Mouse (Mus musculus): ENCODE results near the gene Shb. TPM values are rescaled to one million over a fixed set of nuclear protein-coding genes. Genes with fewer than 3 reads are reported as not detected.

Shb gene
- polyA plus RNA-seq, 1 experiment from 2014 or later, result 7.2 TPM

GRCm38 (mm10) chr4:45487681-45488081 is 44.6 kb downstream of the Shb start:
- H3K4me1 ChIP-seq (replicated peaks), result peaks cover 47% of the 10 kb centered on the region
- no peak overlapping the region for H3K9ac ChIP-seq
- H3K36me3 ChIP-seq, result no peaks in the 10 kb centered on the region
- ATAC-seq (ENCODE audit: low FRiP score, low read depth), result no peak
- H3K4me3 ChIP-seq, result no peak overlapping the region
- no peak overlapping the region for H3K4me2 ChIP-seq
- no peaks in the 10 kb centered on the region; the same call in 1 of the 2 replicates for H3K27me3 ChIP-seq
- WGBS, result 29% methylated on average over 6 of the region's 6 CpGs
- H3K9me3 ChIP-seq, result no peaks in the 10 kb centered on the region
- H3K27ac ChIP-seq (replicated peaks), result no peak overlapping the region

GRCm38 (mm10) chr4:45485024-45485423 is 47.2 kb downstream of the Shb start:
- ATAC-seq (ENCODE audit: low FRiP score, low read depth), result no peak
- Histone ChIP-seq H3K9me3 (no peaks in the 10 kb centered on the region), H3K4me1 (replicated peaks) (peaks cover 23% of the 10 kb centered on the region), H3K4me2 (no peak overlapping the region), H3K27me3 (no peaks in the 10 kb centered on the region), H3K27ac (replicated peaks) (no peak overlapping the region), H3K9ac (no peak overlapping the region), H3K4me3 (no peak overlapping the region), H3K36me3 (no peaks in the 10 kb centered on the region)
- WGBS, result 66% methylated on average over 5 of the region's 5 CpGs

DNA sequence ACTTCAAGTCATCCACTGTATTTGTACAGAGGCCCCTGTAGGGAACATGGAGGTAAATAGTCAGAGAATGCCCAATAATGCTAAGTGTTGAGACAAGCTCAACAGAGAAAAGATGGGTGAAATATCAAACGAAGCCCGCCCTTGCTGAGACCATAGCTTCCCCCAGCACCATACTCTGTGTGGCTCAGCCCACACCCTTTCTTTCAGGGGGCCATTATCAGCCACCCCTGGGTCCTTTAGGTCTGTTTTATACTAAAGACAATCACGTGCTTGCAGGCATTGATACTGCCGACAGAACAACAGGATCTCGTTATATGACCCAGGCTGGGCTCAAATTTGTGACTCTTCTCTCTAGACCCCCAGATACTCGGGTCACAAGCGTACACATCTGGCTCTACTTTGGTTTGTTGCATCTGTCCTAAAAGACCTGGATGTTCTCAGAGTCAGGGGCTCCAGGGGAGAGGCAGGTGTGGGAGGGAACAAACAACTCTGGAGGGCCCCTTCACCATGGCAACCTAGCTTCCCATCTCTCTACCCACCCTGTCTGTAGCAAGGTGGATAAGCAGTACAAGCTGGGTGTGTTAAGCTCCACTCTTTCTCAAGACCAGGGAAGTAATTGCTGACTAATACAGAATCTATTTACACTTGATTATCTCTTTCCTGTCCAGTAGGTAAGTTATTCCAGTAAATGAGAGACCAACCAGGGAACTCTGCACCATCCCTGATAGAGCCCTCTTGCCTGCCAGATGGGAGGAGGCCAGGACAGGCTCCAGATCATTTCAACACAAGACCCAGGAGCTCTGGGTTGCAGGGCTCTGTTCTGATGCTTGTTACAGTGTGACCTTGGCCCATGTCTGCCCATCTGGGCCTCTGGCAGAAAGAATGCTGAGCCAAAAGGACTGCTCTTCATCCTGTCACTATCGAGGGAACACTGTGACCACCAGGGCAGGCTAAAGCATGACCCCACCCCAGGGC is 48.7 kb downstream of the Shb start:
- Histone ChIP-seq H3K4me1 (replicated peaks) (peaks cover 19% of the 10 kb centered on the region), H3K9ac (no peak overlapping the region), H3K9me3 (no peaks in the 10 kb centered on the region), H3K27ac (replicated peaks) (no peak overlapping the region), H3K36me3 (no peaks in the 10 kb centered on the region), H3K4me2 (no peak overlapping the region), H3K27me3 (no peaks in the 10 kb centered on the region), H3K4me3 (no peak overlapping the region)
- 82% methylated on average over 8 of the region's 8 CpGs for WGBS
- ATAC-seq (ENCODE audit: low FRiP score, low read depth), result no peak

- Histone ChIP-seq H3K27me3 (no peaks in the 10 kb centered on the region), H3K9me3 (no peaks in the 10 kb centered on the region), H3K27ac (replicated peaks) (no peak overlapping the region), H3K4me3 (no peak overlapping the region), H3K9ac (no peak overlapping the region), H3K4me2 (no peak overlapping the region), H3K36me3 (no peaks in the 10 kb centered on the region), H3K4me1 (replicated peaks) (peaks cover 23% of the 10 kb centered on the region)
- 93% methylated on average over 13 of the region's 13 CpGs for WGBS
- ATAC-seq (ENCODE audit: low FRiP score, low read depth), result no peak
Measured at GRCm38 (mm10) chr4:45482271-45482670, 50.0 kb downstream of the Shb start.

- Histone ChIP-seq H3K27ac (replicated peaks) (no peak overlapping the region), H3K27me3 (no peaks in the 10 kb centered on the region), H3K4me2 (no peak overlapping the region), H3K4me3 (no peak overlapping the region), H3K4me1 (replicated peaks) (peaks cover 25% of the 10 kb centered on the region), H3K9ac (no peak overlapping the region), H3K36me3 (no peaks in the 10 kb centered on the region), H3K9me3 (no peaks in the 10 kb centered on the region)
- WGBS, result 88% methylated on average over 5 of the region's 5 CpGs
- no peak for ATAC-seq (ENCODE audit: low FRiP score, low read depth)
Measured at GRCm38 (mm10) chr4:45481431-45481830, 50.8 kb downstream of the Shb start.

DNA sequence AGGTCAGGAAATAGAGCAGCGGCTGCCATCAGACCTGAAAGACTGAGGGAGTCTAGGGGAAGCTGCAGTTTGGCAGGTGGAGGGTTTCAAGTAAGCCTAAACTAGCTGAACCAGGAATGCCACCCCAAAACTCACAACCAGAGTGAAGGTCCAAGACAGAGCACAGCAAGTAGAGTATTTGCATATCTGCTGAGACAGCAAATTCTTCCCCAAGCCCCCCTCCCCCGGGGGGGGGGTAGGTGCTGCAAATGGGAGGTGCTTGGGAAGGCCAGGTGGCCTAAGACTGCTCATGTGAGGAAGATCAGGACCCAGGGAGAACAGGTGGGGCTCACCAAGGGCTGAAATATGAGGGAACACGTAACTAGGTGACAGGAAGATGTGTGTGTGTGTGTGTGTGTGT is 51.7 kb downstream of the Shb start:
- no peaks in the 10 kb centered on the region for H3K36me3 ChIP-seq
- peaks cover 25% of the 10 kb centered on the region for H3K4me1 ChIP-seq (replicated peaks)
- 82% methylated on average over 3 of the region's 3 CpGs for WGBS

GRCm38 (mm10) chr4:45479433-45479832 is 52.8 kb downstream of the Shb start:
- no peak overlapping the region for H3K4me2 ChIP-seq
- no peak overlapping the region for H3K4me3 ChIP-seq
- WGBS, result 66% methylated on average over 10 of the region's 10 CpGs
- no peaks in the 10 kb centered on the region for H3K27me3 ChIP-seq
- H3K27ac ChIP-seq (replicated peaks), result no peak overlapping the region
- H3K9ac ChIP-seq, result no peak overlapping the region
- no peaks in the 10 kb centered on the region for H3K36me3 ChIP-seq
- ATAC-seq (ENCODE audit: low FRiP score, low read depth), result no peak
- H3K4me1 ChIP-seq (replicated peaks), result peaks cover 25% of the 10 kb centered on the region
- no peaks in the 10 kb centered on the region for H3K9me3 ChIP-seq

More for the DNA sequence above, 51.7 kb downstream of the Shb start:
- Histone ChIP-seq H3K4me2 (no peak overlapping the region), H3K4me3 (no peak overlapping the region), H3K27me3 (no peaks in the 10 kb centered on the region), H3K9ac (no peak overlapping the region), H3K9me3 (no peaks in the 10 kb centered on the region), H3K27ac (replicated peaks) (no peak overlapping the region)
- ATAC-seq (ENCODE audit: low FRiP score, low read depth), result no peak

DNA sequence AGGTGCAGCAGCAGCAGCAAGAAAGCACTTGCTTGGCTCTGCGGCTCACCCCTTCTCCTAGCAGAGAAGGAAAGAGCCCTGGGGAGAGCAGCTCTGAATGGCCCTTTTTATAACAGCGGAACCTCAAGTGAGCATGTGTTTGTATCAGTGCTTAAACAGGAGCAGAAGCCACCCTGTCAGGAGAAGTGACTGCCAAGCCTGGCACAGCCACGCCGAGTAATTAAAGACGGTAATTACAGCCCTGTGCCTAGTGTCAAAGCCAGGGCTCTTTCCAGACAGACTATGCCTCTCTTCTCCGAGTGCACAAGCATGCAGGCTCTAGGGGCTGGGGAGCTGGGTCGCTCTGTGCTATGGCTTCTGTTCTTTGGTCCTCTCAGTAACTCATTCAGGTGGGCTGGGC is 54.1 kb downstream of the Shb start:
- H3K27ac ChIP-seq (replicated peaks), result 0 out of 2 replicates have a peak overlapping the region, but pooled peaks have one; percentile 13

DNA sequence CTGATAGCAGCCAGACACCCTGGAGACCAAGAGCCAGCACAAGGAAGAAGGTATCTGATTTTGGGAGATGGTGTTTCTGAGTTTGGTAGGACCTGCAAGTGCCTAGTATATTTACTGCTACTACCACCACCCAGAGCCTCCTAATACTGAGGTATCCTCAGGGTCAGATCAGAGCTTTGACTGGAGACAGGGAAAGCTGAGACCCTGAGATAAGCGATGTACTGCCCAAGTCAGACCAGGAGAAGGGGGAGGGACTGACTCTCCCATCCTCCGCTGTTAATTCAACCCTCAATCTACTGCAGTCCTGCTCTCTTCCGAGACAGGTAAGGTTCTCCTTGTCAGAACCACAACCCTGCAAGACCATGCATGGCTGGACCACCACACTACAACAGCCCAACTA is 55.2 kb downstream of the Shb start:
- no peaks in the 10 kb centered on the region for H3K9me3 ChIP-seq
- no peak overlapping the region for H3K27ac ChIP-seq (replicated peaks)
- WGBS, result 90% methylated on average over 3 of the region's 3 CpGs
- no peak overlapping the region for H3K4me3 ChIP-seq
- no peaks in the 10 kb centered on the region for H3K27me3 ChIP-seq
- no peak overlapping the region for H3K4me2 ChIP-seq
- ATAC-seq (ENCODE audit: low FRiP score, low read depth), result no peak
- no peak overlapping the region for H3K9ac ChIP-seq
- peaks cover 43% of the 10 kb centered on the region for H3K4me1 ChIP-seq (replicated peaks)
- no peaks in the 10 kb centered on the region for H3K36me3 ChIP-seq

More for the DNA sequence above, 54.1 kb downstream of the Shb start:
- Histone ChIP-seq H3K36me3 (no peaks in the 10 kb centered on the region), H3K4me1 (replicated peaks) (peaks cover 32% of the 10 kb centered on the region), H3K4me3 (no peak overlapping the region), H3K9me3 (no peaks in the 10 kb centered on the region), H3K27me3 (no peaks in the 10 kb centered on the region), H3K9ac (no peak overlapping the region), H3K4me2 (no peak overlapping the region)
- peak; percentile 55 for ATAC-seq (ENCODE audit: low FRiP score, low read depth)
- WGBS, result 26% methylated on average over 7 of the region's 7 CpGs

DNA sequence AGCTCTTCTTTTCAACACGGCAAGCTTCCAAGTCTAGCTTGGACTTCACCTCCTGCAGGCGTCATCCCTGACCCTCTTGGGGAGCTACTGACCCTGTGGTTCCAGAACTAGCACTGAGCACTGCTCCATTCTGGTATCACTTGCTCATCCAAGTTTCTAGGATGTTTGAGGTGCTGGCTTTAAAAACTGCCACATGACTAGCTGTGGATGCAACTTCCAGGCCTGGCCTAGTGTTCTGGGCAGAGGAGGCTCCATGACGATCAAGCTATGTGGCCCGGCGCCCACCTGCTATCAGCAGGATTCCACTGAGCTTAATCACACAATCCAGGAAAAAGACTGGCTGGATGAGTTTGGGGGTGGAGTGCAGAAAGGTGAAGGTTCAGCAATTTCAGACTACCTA is 57.4 kb downstream of the Shb start:
- Histone ChIP-seq H3K9ac (no peak overlapping the region), H3K9me3 (no peaks in the 10 kb centered on the region), H3K36me3 (no peaks in the 10 kb centered on the region), H3K4me2 (no peak overlapping the region), H3K4me1 (replicated peaks) (peaks cover 46% of the 10 kb centered on the region), H3K27me3 (no peaks in the 10 kb centered on the region), H3K4me3 (no peak overlapping the region), H3K27ac (replicated peaks) (no peak overlapping the region)
- ATAC-seq (ENCODE audit: low FRiP score, low read depth), result no peak
- WGBS, result 83% methylated on average over 5 of the region's 5 CpGs

GRCm38 (mm10) chr4:45474131-45474530 is 58.1 kb downstream of the Shb start:
- 86% methylated on average over 4 of the region's 4 CpGs for WGBS
- Histone ChIP-seq H3K4me3 (no peak overlapping the region), H3K9me3 (no peaks in the 10 kb centered on the region), H3K27me3 (no peaks in the 10 kb centered on the region), H3K36me3 (no peaks in the 10 kb centered on the region), H3K27ac (replicated peaks) (no peak overlapping the region), H3K4me1 (replicated peaks) (peaks cover 43% of the 10 kb centered on the region), H3K9ac (no peak overlapping the region), H3K4me2 (no peak overlapping the region)
- ATAC-seq (ENCODE audit: low FRiP score, low read depth), result no peak

GRCm38 (mm10) chr4:45473129-45473528 is 59.1 kb downstream of the Shb start:
- Histone ChIP-seq H3K36me3 (no peaks in the 10 kb centered on the region), H3K4me3 (no peak overlapping the region), H3K9me3 (no peaks in the 10 kb centered on the region), H3K4me2 (no peak overlapping the region), H3K9ac (no peak overlapping the region), H3K27me3 (no peaks in the 10 kb centered on the region), H3K4me1 (replicated peaks) (peaks cover 40% of the 10 kb centered on the region), H3K27ac (replicated peaks) (peak overlapping the region; percentile 41)
- WGBS, result 19% methylated on average over 11 of the region's 11 CpGs
- peak; percentile 79 for ATAC-seq (ENCODE audit: low FRiP score, low read depth)

Data from hindbrain, embryonic 15.5 days (tissue).